Mouse (Mus musculus) heart, adult 11 months (tissue): ENCODE measurements at regions not wholly inside any gene's neighbourhood (a gene's known extent, or its start where the extent isn't known, plus 50 kb on each side); places are given as distances from the start of the nearest gene placed in this dataset.

ENCODE experiments used
- DNase-seq: peaks from one replicate; pipeline ENCODE4 v3.0.0; 2022

DNA sequence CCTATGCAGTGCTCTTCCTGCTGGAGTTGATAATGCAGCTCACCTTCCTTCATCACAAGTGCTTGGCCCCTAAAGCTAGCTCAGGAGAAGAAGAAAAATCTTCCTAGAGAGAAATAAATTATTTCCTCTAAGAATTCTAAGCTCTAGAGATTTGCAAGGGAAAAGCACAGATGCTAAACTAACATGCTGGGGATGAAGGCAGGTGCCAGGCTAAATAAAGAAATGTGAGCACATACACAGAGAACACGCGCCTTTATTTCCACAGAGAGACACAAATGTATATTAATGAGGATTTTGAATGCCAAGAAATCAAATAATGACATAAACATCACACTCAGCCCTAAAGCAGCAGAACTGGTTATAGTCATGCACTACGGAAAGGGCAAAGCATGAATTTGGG is 229.5 kb upstream of the Mamld1 start:
- DNase-seq = no peak

DNA sequence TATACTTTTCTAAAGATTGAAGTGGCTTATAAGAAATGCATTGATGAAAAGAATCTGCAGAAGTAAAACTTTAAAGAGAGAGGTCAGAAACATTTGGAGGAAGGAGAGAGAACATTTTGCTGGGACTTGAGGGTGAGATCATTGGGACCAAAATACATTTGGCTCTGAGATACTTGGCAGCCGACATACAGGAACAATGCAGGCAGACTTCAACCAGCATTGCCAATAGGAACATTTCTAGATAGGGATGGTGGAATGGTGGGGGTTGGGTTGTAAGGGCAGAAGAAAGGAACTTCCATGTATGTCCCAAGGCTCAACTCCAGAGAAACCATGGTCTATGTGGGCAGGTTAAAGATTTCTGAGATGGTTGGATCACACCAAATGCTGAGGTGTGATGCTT is 232.3 kb upstream of the Mamld1 start:
- DNase-seq = peak; percentile 94

DNA sequence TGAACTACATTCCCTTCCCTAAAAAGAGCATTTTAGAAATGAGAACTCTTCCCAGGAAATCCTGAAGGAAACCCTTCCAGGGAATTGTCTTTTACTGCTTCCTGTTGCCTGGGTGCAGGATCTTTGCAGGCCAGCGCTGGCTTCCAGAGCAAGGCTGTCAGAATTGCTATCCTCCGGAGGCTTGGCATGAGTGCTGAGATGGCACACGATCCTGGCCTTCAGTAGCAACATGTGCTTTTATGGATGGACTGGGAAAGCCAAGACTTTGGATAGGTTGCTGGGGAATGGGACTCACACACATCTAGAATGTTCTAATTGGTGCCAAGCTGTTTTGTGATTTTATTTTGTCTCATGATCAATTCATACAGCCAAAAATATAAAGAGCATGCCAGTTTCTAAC is 233.4 kb upstream of the Mamld1 start:
- no peak for DNase-seq

DNA sequence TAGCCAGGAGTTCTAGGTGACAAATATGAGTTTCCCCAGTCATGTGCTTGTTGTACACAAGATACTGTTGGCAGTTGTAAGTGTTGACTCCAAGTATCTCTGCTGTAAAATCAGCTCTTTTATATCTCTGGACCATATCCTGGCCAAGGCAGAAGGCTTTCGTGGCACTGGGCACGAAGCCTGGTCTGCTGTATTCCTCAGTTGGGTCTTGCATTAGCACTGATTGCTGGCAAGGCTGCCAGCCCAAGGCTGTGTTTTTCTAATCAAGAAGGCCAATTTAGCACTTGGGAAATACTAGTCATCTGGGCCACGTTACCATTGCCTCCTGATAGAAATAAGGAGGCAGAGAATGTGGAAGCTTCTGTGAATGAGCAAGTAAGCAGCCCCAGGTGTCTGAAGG is 258.3 kb upstream of the Mamld1 start:
- no peak for DNase-seq

DNA sequence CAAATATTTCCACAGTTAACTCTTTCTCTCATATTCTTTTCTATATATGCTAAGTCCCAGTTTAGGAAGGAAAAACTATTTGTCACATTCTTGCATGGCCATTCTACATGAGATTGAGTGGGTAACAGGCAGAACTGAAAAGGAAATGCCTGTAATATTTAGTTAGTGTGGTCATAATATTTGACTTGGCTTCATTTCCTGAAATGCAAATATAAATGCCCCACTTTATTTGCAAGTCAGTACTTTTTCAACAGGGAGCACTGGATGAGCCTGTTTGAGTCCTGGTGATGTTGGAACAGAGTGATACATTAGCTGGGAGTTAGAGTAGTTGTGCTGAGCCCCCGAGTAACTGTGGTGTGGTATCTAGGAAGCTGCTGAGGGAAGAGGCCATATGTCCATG is 285.9 kb upstream of the Tmem185a start:
- no peak for DNase-seq

DNA sequence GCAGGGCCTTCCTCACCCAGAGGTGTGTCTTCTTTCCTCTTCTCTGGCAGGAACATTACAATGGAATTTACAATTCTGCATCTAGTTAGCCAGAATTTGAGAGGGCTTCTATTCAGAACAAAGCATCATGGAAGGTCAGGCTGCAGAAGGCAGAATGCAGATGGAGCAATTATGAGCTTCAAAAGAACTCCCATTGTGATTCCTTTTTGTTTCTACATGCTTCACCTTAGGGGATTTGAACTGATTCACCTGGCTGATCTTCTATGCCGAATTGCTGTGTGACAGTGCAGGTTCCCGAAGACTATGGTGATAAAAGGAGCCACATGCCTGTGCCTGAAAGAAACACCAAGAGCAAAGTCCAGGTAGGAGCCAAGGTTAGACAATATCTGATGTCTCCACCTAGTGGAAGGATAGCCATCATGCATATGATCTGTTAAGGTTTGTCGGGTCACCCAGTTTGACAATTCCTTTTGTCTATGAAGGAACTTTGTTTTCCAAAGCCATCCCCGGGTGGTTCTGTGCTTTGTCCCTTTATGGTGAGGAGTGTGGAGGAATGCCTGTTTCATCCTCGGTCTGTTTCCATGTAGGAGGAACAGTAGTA is 236.1 kb upstream of the Tmem185a start:
- DNase-seq = no peak

DNA sequence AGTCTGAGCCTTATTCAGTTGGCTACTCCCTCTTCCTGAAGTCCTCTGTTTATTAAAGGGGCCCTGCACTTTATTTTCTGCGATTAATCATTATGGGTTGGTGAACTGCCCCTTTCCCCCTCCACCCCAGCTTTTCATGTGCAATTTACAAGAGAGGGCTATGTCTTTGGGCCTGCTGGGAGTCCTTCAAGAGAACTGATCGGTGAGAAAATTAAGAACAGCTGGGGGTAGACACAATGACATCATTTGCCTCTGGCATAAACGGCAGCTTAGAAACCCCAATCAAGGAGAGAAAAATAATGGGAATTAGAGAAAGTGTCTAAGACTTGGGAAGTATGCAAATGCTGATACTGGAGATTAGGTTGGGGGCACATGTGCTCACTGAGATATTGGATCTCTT is 205.2 kb upstream of the Tmem185a start:
- no peak for DNase-seq

DNA sequence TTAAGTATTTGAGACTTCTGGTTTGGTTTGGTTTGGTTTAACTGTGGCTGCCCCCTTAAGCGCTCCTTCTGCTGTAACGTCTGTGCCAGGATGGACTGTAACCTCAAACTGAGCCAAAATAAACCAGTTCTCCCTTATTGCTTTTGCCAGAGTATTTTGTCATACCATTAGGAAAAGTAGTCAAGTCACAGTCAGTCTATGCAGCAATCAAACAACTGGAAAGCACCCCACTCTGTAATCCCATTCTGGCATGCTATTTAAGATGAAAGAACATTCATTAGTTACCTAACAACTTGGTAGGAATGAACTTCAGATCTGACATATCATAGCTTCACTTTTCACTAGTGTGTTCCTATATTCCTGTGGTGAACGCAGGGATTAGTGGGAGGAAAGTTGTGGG is 190.1 kb upstream of the Tmem185a start:
- DNase-seq = no peak
